Mouse (Mus musculus): ENCODE measurements around the gene 6820408C15Rik.
A peak's percentile ranks its signal among the peaks of the same experiment; 100 is the strongest.
"Not testable (repeated sequence)": the region's sequence is repeated elsewhere in the genome, so short reads cannot be mapped to it uniquely, and the experiment has no call there.

6820408C15Rik gene

GRCm38 (mm10) chr2:152411471-152411870 lies 3.9 kb upstream of the 6820408C15Rik start:
- no peak for DNase-seq (ENCODE audit: low spot score in 2 of 2)

- no peak for DNase-seq (ENCODE audit: low spot score in 2 of 2)
Observed at GRCm38 (mm10) chr2:152412526-152413157, 2.7 kb upstream of the 6820408C15Rik start.

GRCm38 (mm10) chr2:152413158-152413764 lies 2.1 kb upstream of the 6820408C15Rik start:
- no peak for DNase-seq (ENCODE audit: low spot score in 2 of 2)

GRCm38 (mm10) chr2:152413765-152414584 lies 1.4 kb upstream of the 6820408C15Rik start:
- peak in 1 of 2 experiments; percentile 39 for DNase-seq (ENCODE audit: low spot score in 2 of 2)

GRCm38 (mm10) chr2:152414591-152415165 lies 709 bp upstream of the 6820408C15Rik start, which contains the start of gene Zcchc3:
Gene Zcchc3 (minus strand): TSS chr2:152415027.
- DNase-seq (ENCODE audit: low spot score in 2 of 2): peak; percentile 85 to 90

- no peak for DNase-seq (ENCODE audit: low spot score in 2 of 2)
Observed at GRCm38 (mm10) chr2:152415786-152416185, 399 bp downstream of the 6820408C15Rik start.

- DNase-seq (ENCODE audit: low spot score in 2 of 2): no peak
Observed at GRCm38 (mm10) chr2:152427493-152427892, 12.1 kb downstream of the 6820408C15Rik start.

GRCm38 (mm10) chr2:152428481-152428880 lies 13.1 kb downstream of the 6820408C15Rik start:
- DNase-seq (ENCODE audit: low spot score in 2 of 2): not testable (repeated sequence)

- peak; percentile 40 to 59 for DNase-seq (ENCODE audit: low spot score in 2 of 2)
Observed at GRCm38 (mm10) chr2:152436405-152436901, 21.1 kb downstream of the 6820408C15Rik start.

- peak; percentile 59 to 73 for DNase-seq (ENCODE audit: low spot score in 2 of 2)
Observed at GRCm38 (mm10) chr2:152436983-152437860, 21.8 kb downstream of the 6820408C15Rik start.

GRCm38 (mm10) chr2:152438963-152439362 lies 23.6 kb downstream of the 6820408C15Rik start:
- no peak for DNase-seq (ENCODE audit: low spot score in 2 of 2)

GRCm38 (mm10) chr2:152439833-152440232 lies 24.4 kb downstream of the 6820408C15Rik start:
- no peak for DNase-seq (ENCODE audit: low spot score in 2 of 2)

- DNase-seq (ENCODE audit: low spot score in 2 of 2): no peak
Observed at GRCm38 (mm10) chr2:152442322-152442721, 26.9 kb downstream of the 6820408C15Rik start.

GRCm38 (mm10) chr2:152443281-152443680 lies 27.9 kb downstream of the 6820408C15Rik start:
- no peak for DNase-seq (ENCODE audit: low spot score in 2 of 2)

GRCm38 (mm10) chr2:152446642-152447041 lies 31.3 kb downstream of the 6820408C15Rik start:
- DNase-seq (ENCODE audit: low spot score in 2 of 2): no peak

- DNase-seq (ENCODE audit: low spot score in 2 of 2): no peak
Observed at GRCm38 (mm10) chr2:152447461-152447860, 32.1 kb downstream of the 6820408C15Rik start.

GRCm38 (mm10) chr2:152450241-152450640 lies 34.9 kb downstream of the 6820408C15Rik start:
- DNase-seq (ENCODE audit: low spot score in 2 of 2): no peak

GRCm38 (mm10) chr2:152452101-152452781 lies 36.9 kb downstream of the 6820408C15Rik start:
- peak; percentile 23 to 35 for DNase-seq (ENCODE audit: low spot score in 2 of 2)

- no peak for DNase-seq (ENCODE audit: low spot score in 2 of 2)
Observed at GRCm38 (mm10) chr2:152459241-152459640, 43.9 kb downstream of the 6820408C15Rik start.

- no peak for DNase-seq (ENCODE audit: low spot score in 2 of 2)
Observed at GRCm38 (mm10) chr2:152464570-152465150, 49.3 kb downstream of the 6820408C15Rik start, which contains the start of gene Defb23. Gene Defb23 (minus strand): TSS chr2:152464620.

Data from heart, adult 9 months (tissue).